Mouse (Mus musculus): ENCODE measurements around the gene Nadk2. TPM values are rescaled to one million over a fixed set of nuclear protein-coding genes. Genes with fewer than 3 reads are reported as not detected.

Gene Nadk2
- total RNA-seq, 1 experiment, result 48.3 TPM

- H3K4me1 ChIP-seq (ENCODE audit: control insufficient read depth in 2 of 2, insufficient read depth in 2 of 2, low read length in 2 of 2, poor library complexity in 1 of 2), result peaks cover 2 to 11% of the 10 kb centered on the region in 2 experiments
- H3K4me3 ChIP-seq (ENCODE audit: insufficient read depth in 1 of 2, low read depth in 1 of 2, low read length in 2 of 2, poor library complexity in 1 of 2, severe bottlenecking in 1 of 2), result no peak overlapping the region
- no peak for DNase-seq (ENCODE audit: low read depth, low spot score)
- no peaks in the 10 kb centered on the region for H3K36me3 ChIP-seq (ENCODE audit: control insufficient read depth, insufficient read depth, low read length, poor library complexity, severe bottlenecking)
- no peaks in the 10 kb centered on the region for H3K9me3 ChIP-seq (ENCODE audit: control insufficient read depth, insufficient read depth, low read depth, low read length)
- H3K9ac ChIP-seq (ENCODE audit: insufficient read depth, low read depth, low read length, poor library complexity, severe bottlenecking), result no peak overlapping the region
- in situ Hi-C loops (cut with MboI; ENCODE audit: low sequenced_read_pairs in 2 of 2, unreplicated experiment in 2 of 2), result no loop called here
- no peak overlapping the region for H3K27ac ChIP-seq (ENCODE audit: insufficient read depth, low read depth, low read length, poor library complexity, severe bottlenecking)
- no peak for TF ChIP-seq ZC3H11A (IDR thresholded peaks at IDR 0.05; ENCODE audit: borderline replicate concordance, low read depth, low read length)
- no peak for TF ChIP-seq CHD2 (IDR thresholded peaks at IDR 0.05; ENCODE audit: low read depth, low read length)
- no peak for TF ChIP-seq HCFC1 (IDR thresholded peaks at IDR 0.05; ENCODE audit: borderline replicate concordance, insufficient read depth, low read length)
- TF ChIP-seq MAFK (IDR thresholded peaks at IDR 0.05; ENCODE audit: insufficient read depth, low read depth, low read length), result no peak
Measured at GRCm38 (mm10) chr15:9073684-9074083, 2.6 kb downstream of the Nadk2 start.

- TF ChIP-seq HCFC1 (IDR thresholded peaks at IDR 0.05; ENCODE audit: borderline replicate concordance, insufficient read depth, low read length), result no peak
- TF ChIP-seq ZC3H11A (IDR thresholded peaks at IDR 0.05; ENCODE audit: borderline replicate concordance, low read depth, low read length), result no peak
- no peak for TF ChIP-seq CHD2 (IDR thresholded peaks at IDR 0.05; ENCODE audit: low read depth, low read length)
- no peak overlapping the region for H3K4me3 ChIP-seq (ENCODE audit: insufficient read depth in 1 of 2, low read depth in 1 of 2, low read length in 2 of 2, poor library complexity in 1 of 2, severe bottlenecking in 1 of 2)
- no peak overlapping the region for H3K9ac ChIP-seq (ENCODE audit: insufficient read depth, low read depth, low read length, poor library complexity, severe bottlenecking)
- H3K9me3 ChIP-seq (ENCODE audit: control insufficient read depth, insufficient read depth, low read depth, low read length), result no peaks in the 10 kb centered on the region
- DNase-seq (ENCODE audit: low read depth, low spot score), result no peak
- H3K4me1 ChIP-seq (ENCODE audit: control insufficient read depth in 2 of 2, insufficient read depth in 2 of 2, low read length in 2 of 2, poor library complexity in 1 of 2), result peaks cover 2 to 15% of the 10 kb centered on the region in 2 experiments
- no peak overlapping the region for H3K27ac ChIP-seq (ENCODE audit: insufficient read depth, low read depth, low read length, poor library complexity, severe bottlenecking)
- H3K36me3 ChIP-seq (ENCODE audit: control insufficient read depth, insufficient read depth, low read length, poor library complexity, severe bottlenecking), result no peaks in the 10 kb centered on the region
- in situ Hi-C loops (cut with MboI; ENCODE audit: low sequenced_read_pairs in 2 of 2, unreplicated experiment in 2 of 2), result no loop called here
Measured at GRCm38 (mm10) chr15:9074139-9074538, 3.1 kb downstream of the Nadk2 start.

- TF ChIP-seq ZC3H11A (IDR thresholded peaks at IDR 0.05; ENCODE audit: borderline replicate concordance, low read depth, low read length) (no peak), ZNF384 (IDR thresholded peaks at IDR 0.05; ENCODE audit: low read depth, low read length) (no peak), CHD2 (IDR thresholded peaks at IDR 0.05; ENCODE audit: low read depth, low read length) (no peak), MAFK (IDR thresholded peaks at IDR 0.05; ENCODE audit: insufficient read depth, low read depth, low read length) (no peak), HCFC1 (IDR thresholded peaks at IDR 0.05; ENCODE audit: borderline replicate concordance, insufficient read depth, low read length) (no peak)
- H3K9ac ChIP-seq (ENCODE audit: insufficient read depth, low read depth, low read length, poor library complexity, severe bottlenecking), result no peak overlapping the region
- no peak overlapping the region for H3K27ac ChIP-seq (ENCODE audit: insufficient read depth, low read depth, low read length, poor library complexity, severe bottlenecking)
- H3K4me3 ChIP-seq (ENCODE audit: insufficient read depth in 1 of 2, low read depth in 1 of 2, low read length in 2 of 2, poor library complexity in 1 of 2, severe bottlenecking in 1 of 2), result no peak overlapping the region
- in situ Hi-C loops (cut with MboI; ENCODE audit: low sequenced_read_pairs in 2 of 2, unreplicated experiment in 2 of 2), result no loop called here
- no peak for DNase-seq (ENCODE audit: low read depth, low spot score)
- H3K36me3 ChIP-seq (ENCODE audit: control insufficient read depth, insufficient read depth, low read length, poor library complexity, severe bottlenecking), result no peaks in the 10 kb centered on the region
- peaks cover 2 to 16% of the 10 kb centered on the region in 2 experiments for H3K4me1 ChIP-seq (ENCODE audit: control insufficient read depth in 2 of 2, insufficient read depth in 2 of 2, low read length in 2 of 2, poor library complexity in 1 of 2)
- H3K9me3 ChIP-seq (ENCODE audit: control insufficient read depth, insufficient read depth, low read depth, low read length), result no peaks in the 10 kb centered on the region
Measured at GRCm38 (mm10) chr15:9074671-9075070, 3.6 kb downstream of the Nadk2 start.

GRCm38 (mm10) chr15:9075608-9076200 is 4.6 kb downstream of the Nadk2 start:
- H3K4me3 ChIP-seq (ENCODE audit: insufficient read depth in 1 of 2, low read depth in 1 of 2, low read length in 2 of 2, poor library complexity in 1 of 2, severe bottlenecking in 1 of 2), result no peak overlapping the region
- in situ Hi-C loops (cut with MboI; ENCODE audit: low sequenced_read_pairs in 2 of 2, unreplicated experiment in 2 of 2), result no loop called here
- H3K4me1 ChIP-seq (ENCODE audit: control insufficient read depth in 2 of 2, insufficient read depth in 2 of 2, low read length in 2 of 2, poor library complexity in 1 of 2), result peaks cover 2 to 14% of the 10 kb centered on the region in 2 experiments
- no peaks in the 10 kb centered on the region for H3K36me3 ChIP-seq (ENCODE audit: control insufficient read depth, insufficient read depth, low read length, poor library complexity, severe bottlenecking)
- H3K27ac ChIP-seq (ENCODE audit: insufficient read depth, low read depth, low read length, poor library complexity, severe bottlenecking), result no peak overlapping the region
- DNase-seq (ENCODE audit: low read depth, low spot score), result no peak
- TF ChIP-seq ZC3H11A (IDR thresholded peaks at IDR 0.05; ENCODE audit: borderline replicate concordance, low read depth, low read length), result no peak
- no peak for TF ChIP-seq HCFC1 (IDR thresholded peaks at IDR 0.05; ENCODE audit: borderline replicate concordance, insufficient read depth, low read length)
- TF ChIP-seq ZNF384 (IDR thresholded peaks at IDR 0.05; ENCODE audit: low read depth, low read length), result no peak
- no peak for TF ChIP-seq CHD2 (IDR thresholded peaks at IDR 0.05; ENCODE audit: low read depth, low read length)
- H3K9ac ChIP-seq (ENCODE audit: insufficient read depth, low read depth, low read length, poor library complexity, severe bottlenecking), result no peak overlapping the region
- H3K9me3 ChIP-seq (ENCODE audit: control insufficient read depth, insufficient read depth, low read depth, low read length), result no peaks in the 10 kb centered on the region

Data from ES-E14 (cell line).